Mouse (Mus musculus) fat pad, adult 2 months (tissue): Measurements from ENCODE around the gene Cfap44.

Experiments used
- DNase-seq: peaks from one replicate; pipeline ENCODE4 v3.0.0-alpha.2; 2011; ENCODE audit warnings: low read depth, low spot score; ENCODE audit errors: extremely low read depth

Gene Cfap44

DNA sequence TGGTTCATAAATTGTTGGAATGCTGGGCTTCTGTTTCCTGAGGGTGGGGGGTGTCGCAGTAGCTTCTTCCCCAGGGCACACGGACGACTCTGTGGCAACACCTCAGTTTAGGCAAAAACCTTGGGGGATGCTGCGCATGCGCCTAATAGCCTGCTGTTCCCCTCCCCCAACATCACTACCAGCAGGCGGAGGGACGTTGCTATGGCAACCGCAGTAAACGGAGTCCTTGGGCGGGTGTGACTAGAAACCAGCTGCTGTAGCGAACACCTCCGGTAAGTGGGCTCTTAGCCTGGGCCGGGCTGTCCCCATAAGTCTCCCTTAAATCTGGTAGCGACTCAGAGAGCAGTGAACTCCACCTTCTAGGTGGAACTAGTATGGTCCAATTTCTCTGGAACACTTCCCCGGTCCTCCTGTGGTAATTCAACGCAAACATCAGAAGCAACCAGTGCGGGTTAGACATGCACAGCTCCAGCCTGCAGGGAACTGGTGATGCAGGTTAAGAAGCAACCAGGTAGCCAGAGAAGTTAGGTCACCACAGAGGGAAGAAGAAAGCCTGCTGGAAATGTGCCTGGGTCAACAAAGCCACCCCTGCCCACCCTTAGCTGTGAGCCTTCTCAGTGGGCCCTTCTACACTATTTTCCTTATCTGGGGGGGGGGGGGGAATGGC lies at the start of gene Cfap44:
Gene Cfap44 (plus strand): TSS at position 220 of the 667 bp plus-strand sequence.
- DNase-seq, result no peak

DNA sequence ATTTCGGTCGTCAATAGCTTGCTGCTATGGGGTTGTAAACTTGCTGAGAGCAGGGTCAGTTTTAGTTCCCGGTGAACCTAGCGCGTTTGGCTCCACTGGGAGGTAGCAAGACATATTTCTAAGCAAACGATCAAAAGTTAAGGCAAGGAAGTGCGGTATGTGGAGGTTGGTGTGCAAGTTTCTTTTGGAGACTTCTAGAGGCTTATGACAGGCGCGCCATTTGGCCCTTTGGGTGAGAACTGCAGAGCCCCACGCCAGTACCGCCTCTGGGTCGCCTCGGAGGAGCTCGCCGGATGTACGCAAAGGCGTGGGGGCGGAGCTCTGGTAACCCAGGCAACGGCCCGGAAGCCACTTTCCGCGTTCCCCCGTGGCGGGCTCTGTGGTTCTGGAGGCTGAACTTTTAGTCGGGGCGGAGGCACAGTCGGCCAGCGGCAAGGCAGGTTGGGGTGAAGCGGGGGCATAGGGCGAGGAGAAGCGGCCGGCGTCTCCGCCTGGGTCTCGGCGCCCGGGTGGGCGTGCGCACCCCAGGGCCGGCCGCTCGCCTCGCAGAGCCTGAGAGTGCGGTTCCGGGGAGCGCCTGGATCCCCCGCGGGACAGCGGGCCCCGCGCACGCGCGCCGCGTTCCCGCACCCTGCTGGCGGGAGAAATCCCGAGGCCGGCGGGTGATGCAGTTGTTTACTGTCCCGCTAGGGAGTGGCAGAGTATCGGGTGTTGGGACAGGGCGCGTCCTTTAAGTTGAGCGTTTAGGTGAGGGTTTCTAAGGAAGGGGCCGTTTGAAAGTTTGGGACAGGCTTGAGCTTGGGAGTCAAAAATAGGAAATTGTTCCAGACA lies 47.3 kb upstream of the Cfap44 start, which contains the start of gene Spice1:
Gene Spice1 (plus strand): TSS at position 51 of the 831 bp plus-strand sequence.
- peak; percentile 16 for DNase-seq

DNA sequence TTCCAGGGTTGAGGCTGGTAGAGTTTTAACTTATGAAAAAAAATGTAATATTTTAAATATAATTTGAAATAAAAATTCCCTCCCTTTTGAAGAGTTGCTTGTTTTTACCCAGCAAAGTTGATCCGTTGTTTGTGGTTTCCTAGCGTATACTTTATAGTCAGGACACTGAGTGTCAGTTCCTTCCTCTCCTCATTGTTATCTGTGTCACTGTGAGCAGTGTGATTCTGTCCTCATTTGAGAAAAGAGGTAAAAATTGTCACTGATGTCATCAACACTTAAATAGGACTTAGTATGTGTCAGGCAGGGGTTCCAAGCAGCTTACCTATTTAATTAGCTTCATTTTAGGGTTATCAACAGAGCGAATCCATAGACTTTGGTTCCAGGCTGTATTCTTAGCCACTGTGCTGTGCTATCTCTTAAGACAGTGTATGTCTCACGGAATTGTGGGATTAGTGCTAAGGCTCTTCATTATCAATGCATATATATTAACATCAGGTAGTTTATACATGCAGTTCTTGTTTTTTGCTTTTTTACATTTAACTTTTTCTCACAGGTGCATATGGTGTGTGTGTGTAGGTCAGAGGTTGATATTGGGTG lies 44.7 kb upstream of the Cfap44 start:
- DNase-seq, result no peak

DNA sequence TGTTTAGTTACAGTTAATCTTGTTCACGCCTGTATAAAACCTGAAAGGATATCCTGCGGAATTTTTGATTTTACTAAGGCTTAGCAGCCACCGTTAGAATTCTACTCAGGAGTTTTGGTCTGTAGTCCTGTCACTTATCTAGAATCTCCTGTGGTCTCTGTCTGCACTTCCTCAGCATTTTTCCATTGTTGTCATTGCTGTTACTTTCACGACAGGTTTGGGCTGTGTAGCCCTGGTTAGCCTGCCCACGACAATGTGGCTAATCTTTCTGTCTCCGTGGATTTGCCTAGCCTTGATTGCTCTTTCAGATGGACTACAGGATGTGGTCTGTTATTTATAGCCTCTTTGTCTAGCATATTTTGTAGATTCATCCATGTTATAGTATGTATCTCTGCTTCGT lies 38.3 kb upstream of the Cfap44 start:
- no peak for DNase-seq

DNA sequence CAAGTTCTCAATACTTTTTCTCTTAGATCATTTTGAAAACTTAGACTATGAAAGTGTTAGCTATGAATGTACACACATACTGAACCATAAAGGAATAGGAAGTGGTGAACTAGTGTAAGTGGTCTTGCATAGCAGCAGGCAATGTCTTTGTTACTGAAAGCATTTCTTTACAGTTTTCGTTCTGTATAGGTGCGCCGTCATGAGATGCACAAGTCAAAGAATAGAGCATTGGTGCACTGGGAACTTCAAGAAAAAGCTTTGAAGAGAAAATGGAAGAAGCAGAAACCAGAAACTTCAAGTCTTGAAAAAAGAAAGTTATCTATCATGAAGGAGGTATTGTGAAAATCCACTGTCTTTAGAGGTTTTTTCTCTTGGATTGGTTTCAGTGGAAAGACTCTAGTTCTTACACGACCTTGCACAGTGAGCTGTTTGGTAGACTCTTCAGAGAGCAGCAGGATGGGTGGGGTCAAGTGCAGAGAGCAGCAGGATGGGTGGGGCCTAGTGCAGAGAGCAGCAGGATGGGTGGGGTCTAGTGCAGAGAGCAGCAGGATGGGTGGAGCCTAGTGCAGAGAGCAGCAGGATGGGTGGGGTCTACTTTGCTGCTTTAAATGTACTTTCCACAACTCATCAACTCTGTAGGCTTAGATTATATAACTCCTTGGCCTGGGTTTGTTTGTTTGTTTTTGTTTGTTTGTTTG lies 36.9 kb upstream of the Cfap44 start:
- no peak for DNase-seq

DNA sequence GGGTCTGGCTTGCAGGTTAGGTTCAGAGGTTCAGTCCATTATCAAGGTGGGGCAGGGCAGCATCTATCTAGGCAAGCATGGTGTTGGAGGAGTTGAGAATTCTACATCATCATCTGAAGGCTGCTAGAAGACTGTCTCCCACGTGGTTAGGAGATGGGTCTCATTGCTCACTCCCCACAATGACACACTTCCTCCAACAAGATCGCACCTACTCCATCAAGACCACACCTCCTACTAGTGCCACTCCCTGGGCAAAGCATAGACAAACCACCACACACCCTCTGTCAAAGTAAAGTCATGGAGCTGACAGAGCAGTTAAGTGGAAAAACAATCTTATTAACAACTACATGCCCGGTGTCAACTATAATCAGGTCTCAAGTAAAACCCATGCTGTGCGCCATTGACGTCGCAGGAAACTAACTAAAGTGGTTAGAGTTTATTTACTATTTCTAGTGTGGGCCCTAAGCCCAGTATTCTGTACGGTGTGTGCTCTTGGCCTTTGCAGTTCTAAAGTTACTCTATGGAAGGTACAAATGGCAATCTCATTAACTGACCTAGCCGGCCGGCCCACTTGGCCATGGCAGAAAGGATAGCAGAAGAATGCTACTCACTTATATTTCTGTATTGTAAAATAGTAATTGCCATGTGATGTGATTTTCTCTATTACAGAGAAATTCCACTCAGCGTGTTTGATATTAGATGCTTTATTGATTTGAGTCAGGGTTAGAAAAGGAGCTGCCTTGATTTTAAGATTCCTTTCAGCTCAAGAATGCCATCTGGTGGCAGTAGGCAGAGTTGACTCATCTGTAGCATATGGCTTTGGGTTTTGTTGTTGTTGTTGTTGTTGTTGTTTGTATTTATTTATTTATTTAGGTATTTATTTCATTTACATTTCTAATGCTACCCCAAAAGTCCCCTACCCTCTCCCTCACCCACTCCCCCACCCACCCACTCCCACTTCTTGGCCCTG lies 32.4 kb upstream of the Cfap44 start:
- DNase-seq, result no peak

GRCm38 (mm10) chr16:44365522-44365921 lies 29.1 kb upstream of the Cfap44 start:
- no peak for DNase-seq

GRCm38 (mm10) chr16:44375459-44375858 lies 19.1 kb upstream of the Cfap44 start:
- no peak for DNase-seq

- DNase-seq, result no peak
Observed at GRCm38 (mm10) chr16:44380006-44380405, 14.6 kb upstream of the Cfap44 start.

DNA sequence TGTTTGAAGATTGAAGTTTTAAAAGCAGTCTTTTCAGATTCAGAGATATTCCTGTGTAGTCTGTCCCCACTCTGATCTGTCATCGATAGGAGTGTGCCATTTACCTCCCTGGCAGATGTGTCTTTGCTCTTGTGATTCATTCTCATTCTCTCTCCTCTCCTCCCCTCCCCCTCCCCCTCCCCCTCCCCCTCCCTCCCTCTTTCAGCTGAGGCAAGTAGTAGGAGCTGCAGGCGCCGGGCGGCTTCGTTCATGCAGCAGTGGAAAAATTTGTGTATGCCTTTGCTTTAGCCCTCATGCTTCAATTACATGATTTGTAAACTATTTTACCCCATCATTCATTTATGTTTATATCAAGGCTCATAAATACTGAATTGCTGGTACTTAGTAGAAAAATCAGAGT lies 13.0 kb upstream of the Cfap44 start:
- no peak for DNase-seq

- DNase-seq, result no peak
Observed at GRCm38 (mm10) chr16:44383549-44383948, 11.0 kb upstream of the Cfap44 start.

DNA sequence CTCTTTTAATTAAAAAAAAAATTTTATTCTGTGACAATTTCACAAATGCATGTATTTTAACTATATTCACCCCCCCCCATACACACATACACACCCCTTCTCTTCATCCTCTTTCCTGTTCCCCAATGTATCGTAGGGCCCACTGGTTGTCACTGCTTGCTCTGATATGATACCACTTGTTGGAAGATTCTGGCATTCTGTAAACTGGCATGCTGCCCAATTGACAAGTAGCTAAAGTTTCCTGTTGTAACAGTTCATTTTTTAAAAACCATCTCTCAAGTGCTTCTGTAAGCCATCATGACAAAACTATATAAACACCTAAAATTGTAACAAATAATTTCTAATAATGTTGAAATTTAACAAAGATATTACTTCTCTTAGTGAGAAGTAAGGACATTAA lies 10.3 kb upstream of the Cfap44 start:
- DNase-seq, result no peak

DNA sequence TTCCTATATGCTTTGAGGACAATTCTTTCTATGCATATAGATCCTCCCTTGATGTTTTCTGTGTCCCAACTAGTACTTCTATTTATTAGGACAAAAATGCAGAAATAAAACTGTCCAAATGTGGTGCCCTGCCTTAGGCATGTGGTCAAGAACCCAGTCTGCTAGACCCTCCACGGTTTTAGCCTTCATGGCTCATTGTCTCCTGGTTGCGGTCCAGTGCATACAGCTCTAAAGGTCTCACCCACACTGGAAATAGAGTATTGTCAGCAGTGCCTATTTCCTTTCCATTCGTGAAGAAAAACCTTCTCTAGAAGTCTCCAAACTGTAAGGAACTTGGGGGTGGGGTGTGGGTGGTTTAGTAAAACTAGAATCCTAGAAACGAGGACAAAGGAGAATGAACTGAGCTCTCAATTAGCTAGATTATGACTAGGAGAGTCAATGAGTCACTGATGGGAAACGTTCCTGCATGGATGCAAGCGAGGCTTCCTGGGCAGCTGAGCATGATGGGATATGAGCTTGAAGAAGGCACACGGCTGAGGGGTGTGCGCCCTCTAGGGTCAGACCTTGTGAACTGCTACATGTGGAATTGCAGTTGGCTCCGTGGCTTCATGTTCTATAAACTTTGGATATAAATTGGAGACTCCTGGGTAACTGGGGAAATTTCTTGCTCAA lies 2.6 kb upstream of the Cfap44 start:
- DNase-seq, result no peak

DNA sequence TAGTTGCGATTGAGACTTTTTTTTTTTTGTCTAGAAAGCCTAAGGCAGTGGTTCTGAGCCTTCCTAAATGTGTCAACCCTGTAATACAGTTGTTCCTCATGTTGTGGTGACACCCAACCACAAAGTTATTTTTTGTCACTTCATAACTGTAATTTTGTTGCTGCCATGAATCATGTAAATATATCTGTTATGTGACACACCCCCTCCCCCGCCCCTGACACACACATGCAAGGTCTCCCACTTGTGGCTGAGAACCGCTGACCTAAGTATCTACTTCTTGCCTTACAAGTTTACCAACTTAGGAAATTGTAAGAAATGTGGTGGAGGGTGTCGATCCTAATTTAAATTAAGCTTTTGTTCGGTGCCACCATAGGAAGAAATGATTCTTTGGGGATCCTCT lies 10.3 kb downstream of the Cfap44 start:
- no peak for DNase-seq

DNA sequence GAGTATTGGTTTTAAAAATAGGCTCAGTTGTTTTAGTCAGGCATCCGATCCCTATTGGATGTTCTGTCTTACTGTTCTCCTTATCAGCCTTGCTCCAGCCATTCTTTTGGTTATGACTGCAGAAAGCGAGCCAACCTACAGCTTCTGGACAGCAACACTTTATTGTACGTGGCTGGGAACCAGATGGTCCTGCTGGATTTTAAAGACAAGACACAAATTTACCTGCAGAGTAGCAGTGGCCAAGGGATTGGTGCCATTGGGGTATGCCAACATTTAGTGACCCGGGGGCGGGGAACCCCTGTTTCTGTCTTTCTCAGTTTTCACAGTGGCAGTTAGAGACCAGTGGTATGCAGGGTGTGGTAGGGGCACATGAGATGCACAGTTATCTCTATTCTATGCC lies 12.6 kb downstream of the Cfap44 start:
- no peak for DNase-seq

GRCm38 (mm10) chr16:44408290-44408689 lies 13.7 kb downstream of the Cfap44 start:
- DNase-seq, result no peak

GRCm38 (mm10) chr16:44410176-44410575 lies 15.6 kb downstream of the Cfap44 start:
- DNase-seq, result no peak

DNA sequence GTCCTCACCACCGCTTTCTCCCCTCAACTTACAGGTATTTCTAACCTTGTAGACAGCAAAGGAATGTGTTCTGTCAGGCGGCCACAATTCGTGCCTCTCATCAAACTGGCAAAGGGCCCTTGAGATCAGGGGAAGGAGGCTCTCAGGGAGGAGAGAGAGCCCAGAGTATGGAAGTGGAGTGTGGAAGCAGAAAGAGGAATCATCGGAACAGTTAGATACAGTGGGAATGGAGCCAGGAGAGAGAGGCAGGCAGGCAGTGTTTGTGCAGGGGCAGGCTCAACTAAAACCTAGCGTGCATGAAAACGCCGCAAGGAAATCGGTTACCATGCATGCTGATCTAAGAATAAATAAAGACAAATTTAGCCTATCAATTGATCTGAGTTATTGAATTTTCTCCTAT lies 23.0 kb downstream of the Cfap44 start:
- DNase-seq, result no peak

DNA sequence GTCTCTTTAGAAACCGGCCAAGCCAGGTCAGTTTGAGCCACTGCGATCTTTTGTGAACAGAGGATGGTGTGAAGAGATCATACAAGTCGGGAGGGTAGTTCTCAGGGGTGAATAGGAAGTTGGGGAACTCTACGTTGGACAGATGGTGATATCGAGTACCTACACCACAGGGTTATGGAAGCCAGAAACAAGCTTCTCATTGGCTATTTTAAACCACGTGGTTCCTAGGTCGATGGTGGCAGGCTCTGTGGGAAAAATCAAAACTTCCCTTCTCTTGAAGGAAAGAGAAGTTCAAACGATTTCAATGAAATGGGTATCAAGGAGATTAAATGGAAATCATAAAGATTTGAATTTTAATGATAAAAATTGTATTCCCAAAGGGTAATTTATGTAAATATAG lies 27.1 kb downstream of the Cfap44 start:
- DNase-seq, result no peak

DNA sequence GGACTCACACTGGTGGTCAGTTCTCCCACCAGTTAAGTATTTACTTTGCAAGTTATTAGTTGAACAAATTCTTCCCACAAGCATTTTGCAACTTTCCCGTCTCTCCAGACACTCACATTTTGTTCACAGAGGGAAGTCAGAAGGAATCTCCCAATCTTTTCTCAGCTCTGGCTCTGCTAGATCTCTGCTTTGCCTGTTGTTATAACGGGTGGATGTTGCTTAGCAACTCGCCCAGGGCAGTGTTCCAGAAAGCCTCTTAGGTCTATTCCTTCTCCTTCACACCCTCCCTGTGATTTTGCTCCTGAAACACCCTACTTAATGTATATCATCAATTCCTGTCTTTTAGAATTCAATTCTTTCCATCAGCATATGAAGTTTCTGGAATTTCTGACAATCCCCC lies 28.9 kb downstream of the Cfap44 start:
- no peak for DNase-seq
